Mouse (Mus musculus): ENCODE measurements around the gene Cd300lg.

DNA sequence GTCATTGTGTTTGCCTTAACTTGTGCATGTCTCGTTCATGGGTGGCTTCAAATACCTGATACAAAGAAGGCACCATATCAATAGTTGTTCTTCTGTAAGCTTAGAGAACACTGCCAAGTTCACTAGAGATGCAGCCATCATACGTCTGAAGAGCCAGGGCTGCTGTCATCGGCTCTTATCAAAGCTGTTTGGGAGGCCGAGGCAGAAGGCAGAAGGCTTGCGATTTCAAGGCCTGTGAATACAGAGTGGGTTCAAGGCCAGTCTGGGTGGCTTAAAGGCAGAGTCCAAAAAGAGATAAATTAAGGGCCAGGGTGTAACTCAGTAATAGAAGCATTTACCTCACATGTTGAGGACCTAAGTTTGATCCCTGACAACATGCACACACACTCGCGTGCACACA is 5.0 kb upstream of the Cd300lg start:
- TF ChIP-seq CTCF (IDR thresholded peaks at IDR 0.05; ENCODE audit: control insufficient read depth, insufficient read depth, insufficient read length) (no peak), MYOG (IDR thresholded peaks at IDR 0.05; ENCODE audit: control insufficient read depth, extremely low read depth, insufficient read length) (no peak)

Data from C2C12 (cell line).